Mouse (Mus musculus) T-helper 2 cell (primary cell): ENCODE data around the gene Gm5136.

Source experiments
- in situ Hi-C: fragments of 300-600 bp; cut with MboI, MseI; formaldehyde crosslinking; loops from one replicate; pipeline ENCODE4 v1.15.1; 2025; ENCODE audit warnings: high pct_unique_total_duplicates

Gene Gm5136

GRCm38 (mm10) chr10:108699946-108700345 is at the start of gene Gm5136:
TSS of gene Gm5136 (minus strand) at chr10:108700160.
- in situ Hi-C loops, result no loop called here

- in situ Hi-C loops, result no loop called here
Measured at GRCm38 (mm10) chr10:108743759-108744158, 43.8 kb upstream of the Gm5136 start.

- in situ Hi-C loops, result no loop called here
Measured at GRCm38 (mm10) chr10:108733982-108734381, 34.0 kb upstream of the Gm5136 start.

GRCm38 (mm10) chr10:108728961-108729360 is 29.0 kb upstream of the Gm5136 start:
- in situ Hi-C loops, result no loop called here

GRCm38 (mm10) chr10:108726391-108726790 is 26.4 kb upstream of the Gm5136 start:
- in situ Hi-C loops, result no loop called here

GRCm38 (mm10) chr10:108724878-108725277 is 24.9 kb upstream of the Gm5136 start:
- in situ Hi-C loops, result no loop called here

GRCm38 (mm10) chr10:108710514-108710913 is 10.6 kb upstream of the Gm5136 start:
- in situ Hi-C loops, result no loop called here

- in situ Hi-C loops, result no loop called here
Measured at GRCm38 (mm10) chr10:108705658-108706057, 5.7 kb upstream of the Gm5136 start.

GRCm38 (mm10) chr10:108701361-108702128 is 1.6 kb upstream of the Gm5136 start:
- in situ Hi-C loops, result no loop called here

- in situ Hi-C loops, result no loop called here
Measured at GRCm38 (mm10) chr10:108697062-108697461, 2.9 kb downstream of the Gm5136 start.

GRCm38 (mm10) chr10:108690954-108691353 is 9.0 kb downstream of the Gm5136 start:
- in situ Hi-C loops, result no loop called here

- in situ Hi-C loops, result no loop called here
Measured at GRCm38 (mm10) chr10:108686696-108687095, 13.3 kb downstream of the Gm5136 start.

GRCm38 (mm10) chr10:108679675-108680390 is 20.1 kb downstream of the Gm5136 start:
- in situ Hi-C loops, result no loop called here

GRCm38 (mm10) chr10:108677053-108677452 is 22.9 kb downstream of the Gm5136 start:
- in situ Hi-C loops, result no loop called here

GRCm38 (mm10) chr10:108668944-108669343 is 31.0 kb downstream of the Gm5136 start:
- in situ Hi-C loops, result no loop called here

- in situ Hi-C loops, result no loop called here
Measured at GRCm38 (mm10) chr10:108660295-108660694, 39.7 kb downstream of the Gm5136 start.

- in situ Hi-C loops, result no loop called here
Measured at GRCm38 (mm10) chr10:108658300-108658699, 41.7 kb downstream of the Gm5136 start.

GRCm38 (mm10) chr10:108657669-108658068 is 42.3 kb downstream of the Gm5136 start:
- in situ Hi-C loops, result no loop called here

- in situ Hi-C loops, result no loop called here
Measured at GRCm38 (mm10) chr10:108656898-108657297, 43.1 kb downstream of the Gm5136 start.

GRCm38 (mm10) chr10:108655074-108655473 is 44.9 kb downstream of the Gm5136 start:
- in situ Hi-C loops, result no loop called here

- in situ Hi-C loops, result no loop called here
Measured at GRCm38 (mm10) chr10:108652831-108653230, 47.1 kb downstream of the Gm5136 start.

GRCm38 (mm10) chr10:108652066-108652465 is 47.9 kb downstream of the Gm5136 start:
- in situ Hi-C loops, result no loop called here

GRCm38 (mm10) chr10:108649174-108649573 is 50.8 kb downstream of the Gm5136 start:
- in situ Hi-C loops, result no loop called here
